ENCODE assay signal across 17 mouse cellular contexts in genomic region chrX:142729482-142729881, GRCm38 (mm10).
"Had no signal": no experiment of that assay in that cellular context is flagged by ENCODE, and none has a peak within 500 bp of the region (broad histone marks: within the 10 kb centered on the region; RNA-seq: fewer than 3 reads in every experiment).

No protein-coding gene starts in this region.

- H3K27me3 ChIP-seq: lung, embryonic 15.5 days; midbrain, embryonic 15.5 days; neural tube, embryonic 12.5 days; stomach, embryonic 15.5 days had no signal

- H3K9me3 ChIP-seq: lung, embryonic 15.5 days; megakaryocyte, embryonic 14.5 days; midbrain, embryonic 13.5 days; midbrain, embryonic 15.5 days; neural tube, embryonic 12.5 days; stomach, embryonic 15.5 days had no signal

- ATAC-seq: liver, postnatal 0 days; lung, postnatal 0 days; midbrain, embryonic 13.5 days; midbrain, embryonic 15.5 days had no signal

- H3K4me3 ChIP-seq: lung, embryonic 15.5 days; megakaryocyte, embryonic 14.5 days; midbrain, embryonic 13.5 days; midbrain, embryonic 15.5 days; neural tube, embryonic 12.5 days; stomach, embryonic 15.5 days had no signal

- H3K9ac ChIP-seq: liver, postnatal 0 days; lung, embryonic 15.5 days; midbrain, embryonic 13.5 days; midbrain, embryonic 15.5 days; neural tube, embryonic 12.5 days; stomach, embryonic 15.5 days had no signal

- H3K4me1 ChIP-seq: lung, embryonic 15.5 days; midbrain, embryonic 15.5 days; neural tube, embryonic 12.5 days; stomach, embryonic 15.5 days had no signal

- H3K4me2 ChIP-seq: lung, embryonic 15.5 days; midbrain, embryonic 11.5 days; midbrain, embryonic 13.5 days; midbrain, embryonic 15.5 days; neural tube, embryonic 12.5 days; stomach, embryonic 15.5 days had no signal

- H3K27ac ChIP-seq: lung, embryonic 15.5 days; macrophage; midbrain, embryonic 13.5 days; midbrain, embryonic 15.5 days; neural tube, embryonic 12.5 days; stomach, embryonic 15.5 days had no signal

- DNase-seq: liver, postnatal 0 days; lung, adult 2 months; lung, postnatal 14 days; lung, postnatal 36 days; right cerebral cortex, postnatal 14 days; thymus, adult 18-20 months; thymus, postnatal 14 days; thymus, postnatal 36 days had no signal

- H3K36me3 ChIP-seq: lung, embryonic 15.5 days; midbrain, embryonic 13.5 days; midbrain, embryonic 15.5 days; neural tube, embryonic 12.5 days; stomach, embryonic 15.5 days had no signal
